Mouse (Mus musculus) hindbrain, embryonic 10.5 days (tissue): ENCODE results near the gene Lcat. TPM values are rescaled to one million over a fixed set of nuclear protein-coding genes. Genes with fewer than 3 reads are reported as not detected.
"Not testable (repeated sequence)": the region's sequence is repeated elsewhere in the genome, so short reads cannot be mapped to it uniquely, and the experiment has no call there.

ENCODE experiments used
- DNase-seq: peaks from one replicate; pipeline ENCODE4 v3.0.0-alpha.2; 2017; ENCODE audit warnings: low spot score
- H3K27ac ChIP-seq: fragments of 300-500 bp; sonication (generic); 2 replicates; pipeline ENCODE4 v1.5.1; 2016; ENCODE audit warnings: mild to moderate bottlenecking, moderate library complexity
- H3K27me3 ChIP-seq: fragments of 300-500 bp; sonication (generic); 2 replicates; pipeline ENCODE4 v1.6.1; 2016; ENCODE audit warnings: mild to moderate bottlenecking; ENCODE audit not compliant: poor library complexity, insufficient read depth, severe bottlenecking
- H3K36me3 ChIP-seq: fragments of 300-500 bp; sonication (generic); 2 replicates; pipeline ENCODE4 v1.6.1; 2016; ENCODE audit warnings: mild to moderate bottlenecking, moderate library complexity
- H3K4me1 ChIP-seq: fragments of 300-500 bp; sonication (generic); replicated peaks from 2 replicates; pipeline ENCODE4 v1.6.1; 2016; ENCODE audit warnings: mild to moderate bottlenecking
- H3K4me3 ChIP-seq: fragments of 300-500 bp; sonication (generic); 2 replicates; pipeline ENCODE4 v1.5.1; 2016; ENCODE audit warnings: mild to moderate bottlenecking, moderate library complexity
- H3K9me3 ChIP-seq: fragments of 300-500 bp; sonication (generic); 2 replicates; pipeline ENCODE4 v1.6.1; 2016; ENCODE audit warnings: mild to moderate bottlenecking, moderate library complexity
- WGBS: fragments of 180-500 bp; shearing (Covaris S2); methylation state at CpG from one replicate; pipeline ENCODE4 v1.1.7; 2016; 5-methylcytosine and 5-hydroxymethylcytosine counted together
- polyA plus RNA-seq: library from polyadenylated mRNA; unstranded; fragments of >200 nt; fragmentation: Nextera tagmentation; extraction: Ambion mirVana; gene quantifications from 2 replicates; pipeline ENCODE4 v1.2.1, GENCODE M21; 2016

Lcat gene
- polyA plus RNA-seq = 0.60 and 0.78 TPM in 2 replicates

DNA sequence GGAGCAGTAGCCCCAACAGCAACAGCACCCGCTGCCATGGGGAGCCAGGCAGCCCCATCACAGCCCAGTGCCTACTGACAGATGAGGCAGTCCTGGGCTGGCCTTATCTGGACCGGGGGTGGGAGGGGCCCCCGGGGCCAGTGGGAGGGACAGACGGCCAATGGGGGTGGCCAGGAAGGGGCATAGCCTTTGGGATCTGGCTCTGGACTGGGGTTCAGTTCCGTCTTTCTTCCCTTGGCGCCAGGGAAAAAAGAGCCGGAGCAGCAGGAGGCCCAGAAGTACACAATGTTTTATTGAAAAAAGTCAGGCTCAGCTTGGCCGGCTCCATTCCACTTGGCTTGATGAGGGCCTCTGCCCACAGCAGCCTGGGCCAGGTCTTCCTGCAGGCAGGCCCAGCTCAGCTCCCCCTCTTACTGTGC lies at the start of gene Lcat:
Lcat (minus strand) TSS at position 62 of the 419 bp plus-strand sequence.
- WGBS = 66% methylated on average over 8 of the region's 8 CpGs
- H3K4me1 ChIP-seq = peaks cover 9% of the 10 kb centered on the region; the same call in 1 of the 2 replicates
- H3K27me3 ChIP-seq = no peaks in the 10 kb centered on the region
- H3K27ac ChIP-seq = 0 out of 2 replicates have a peak within 1 kb of the TSS, but pooled peaks have one; percentile 56
- H3K9me3 ChIP-seq = no peaks in the 10 kb centered on the region
- H3K36me3 ChIP-seq = peaks cover 65% of the 10 kb centered on the region
- H3K4me3 ChIP-seq = no peak within 1 kb of the TSS
- no peak for DNase-seq

DNA sequence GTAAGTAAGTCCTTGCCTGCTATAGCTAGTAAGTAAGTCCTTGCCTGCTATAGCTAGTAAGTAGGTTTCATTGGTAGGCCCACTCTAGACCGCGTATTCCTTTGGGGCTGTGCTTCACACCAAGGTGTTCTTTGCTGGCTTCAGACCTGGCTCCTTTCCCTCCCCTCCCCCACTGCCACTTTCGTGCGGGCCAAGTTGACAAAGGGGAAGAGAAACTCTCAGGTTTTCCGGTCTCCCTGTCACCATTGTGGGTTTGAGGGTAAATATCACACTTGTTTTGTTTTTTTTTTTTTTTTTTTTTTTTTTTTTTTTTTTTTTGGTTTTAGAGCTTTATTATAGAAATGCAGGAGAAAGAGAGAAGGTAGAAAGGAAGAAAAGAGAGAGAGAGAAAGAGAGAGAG lies 49.3 kb upstream of the Lcat start:
- Histone ChIP-seq H3K27me3 (peaks cover 7% of the 10 kb centered on the region; the same call in 1 of the 2 replicates), H3K36me3 (no peaks in the 10 kb centered on the region), H3K27ac (no peak overlapping the region), H3K4me1 (peaks cover 6% of the 10 kb centered on the region), H3K9me3 (no peaks in the 10 kb centered on the region), H3K4me3 (no peak overlapping the region)
- WGBS = 71% methylated on average over 5 of the region's 5 CpGs
- no peak for DNase-seq

DNA sequence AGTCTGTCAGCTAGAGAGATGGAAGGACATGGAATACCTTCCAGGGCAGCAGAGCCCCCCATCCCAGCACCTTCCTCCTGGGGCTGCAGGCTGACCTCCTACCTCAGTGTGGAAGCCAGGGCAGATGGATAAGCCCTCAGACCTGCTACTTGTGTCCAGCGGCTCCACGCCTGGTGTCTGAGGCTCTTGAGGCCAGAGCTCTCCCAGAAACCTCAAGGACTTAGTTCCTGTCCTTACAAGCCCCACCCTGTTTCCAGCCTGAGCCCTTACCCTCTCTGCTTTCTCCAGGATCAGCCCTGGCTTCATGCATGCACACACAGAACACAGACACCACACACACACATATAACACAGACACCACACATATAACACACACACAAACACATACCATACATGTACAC lies 48.4 kb upstream of the Lcat start:
- DNase-seq = no peak
- Histone ChIP-seq H3K27ac (peak overlapping the region; percentile 73; the same call in 1 of the 2 replicates), H3K27me3 (peaks cover 7% of the 10 kb centered on the region; the same call in 1 of the 2 replicates), H3K4me3 (no peak overlapping the region), H3K36me3 (no peaks in the 10 kb centered on the region), H3K9me3 (no peaks in the 10 kb centered on the region), H3K4me1 (peaks cover 6% of the 10 kb centered on the region)
- 80% methylated on average over 2 of the region's 2 CpGs for WGBS

DNA sequence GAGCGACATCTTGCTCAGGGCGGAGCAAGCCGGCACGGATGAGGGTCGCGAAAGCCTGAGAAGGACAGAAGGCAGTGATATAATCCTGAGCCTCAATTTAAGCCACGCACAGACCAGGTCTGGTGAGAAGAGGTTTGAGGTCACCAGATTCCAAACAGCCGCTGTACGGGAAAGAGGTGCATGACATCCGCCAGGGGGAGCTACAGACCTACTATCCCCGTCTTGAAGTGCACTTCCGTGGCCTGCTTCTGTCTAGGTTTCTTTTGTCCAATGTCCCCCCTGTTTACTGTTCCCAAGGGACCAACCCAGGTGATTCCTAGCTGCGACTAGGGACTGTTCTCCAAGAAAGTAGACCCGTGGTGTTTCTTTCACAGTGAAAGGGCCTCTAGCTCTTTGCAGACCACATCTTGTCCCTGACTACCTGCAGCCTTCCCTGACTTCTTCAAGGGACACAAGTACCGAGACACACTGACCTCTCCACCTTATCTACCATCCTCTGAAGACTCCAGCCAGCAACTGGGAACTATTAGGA lies 47.7 kb upstream of the Lcat start, which contains the start of gene Dus2:
Dus2 (plus strand) TSS at position 482 of the 532 bp plus-strand sequence.
- H3K27ac ChIP-seq = peak within 1 kb of the TSS; percentile 73
- H3K9me3 ChIP-seq = no peaks in the 10 kb centered on the region
- peak; percentile 80 for DNase-seq
- peaks cover 6% of the 10 kb centered on the region for H3K4me1 ChIP-seq
- WGBS = 10% methylated on average over 15 of the region's 15 CpGs
- H3K27me3 ChIP-seq = peaks cover 4% of the 10 kb centered on the region; the same call in 1 of the 2 replicates
- H3K4me3 ChIP-seq = no peak within 1 kb of the TSS
- H3K36me3 ChIP-seq = no peaks in the 10 kb centered on the region

DNA sequence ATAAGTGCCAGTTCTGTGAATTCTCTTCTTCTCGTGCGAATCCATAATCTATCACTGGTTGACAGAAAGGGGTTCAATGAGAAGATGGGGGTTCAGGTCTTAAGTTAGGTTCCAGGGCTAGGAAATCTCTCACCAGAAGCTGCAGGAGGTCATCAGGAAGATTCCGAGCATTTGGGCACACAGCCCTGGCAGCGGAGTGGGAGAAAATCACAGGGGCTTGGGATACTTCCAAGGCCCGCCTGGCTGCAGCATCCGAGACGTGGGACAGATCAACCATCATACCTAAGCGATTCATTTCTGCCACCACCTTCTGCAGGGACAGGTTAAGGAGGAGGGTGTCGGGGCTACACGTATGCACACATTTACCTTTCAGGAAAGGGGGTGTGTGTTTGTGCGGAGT lies 45.4 kb upstream of the Lcat start:
- Histone ChIP-seq H3K27me3 (0 out of 2 replicates have a peak, but pooled peaks cover 3% of the 10 kb centered on the region), H3K4me1 (peaks cover 6% of the 10 kb centered on the region), H3K36me3 (no peaks in the 10 kb centered on the region), H3K27ac (no peak overlapping the region), H3K9me3 (no peaks in the 10 kb centered on the region), H3K4me3 (no peak overlapping the region)
- DNase-seq = no peak
- 92% methylated on average over 11 of the region's 11 CpGs for WGBS

DNA sequence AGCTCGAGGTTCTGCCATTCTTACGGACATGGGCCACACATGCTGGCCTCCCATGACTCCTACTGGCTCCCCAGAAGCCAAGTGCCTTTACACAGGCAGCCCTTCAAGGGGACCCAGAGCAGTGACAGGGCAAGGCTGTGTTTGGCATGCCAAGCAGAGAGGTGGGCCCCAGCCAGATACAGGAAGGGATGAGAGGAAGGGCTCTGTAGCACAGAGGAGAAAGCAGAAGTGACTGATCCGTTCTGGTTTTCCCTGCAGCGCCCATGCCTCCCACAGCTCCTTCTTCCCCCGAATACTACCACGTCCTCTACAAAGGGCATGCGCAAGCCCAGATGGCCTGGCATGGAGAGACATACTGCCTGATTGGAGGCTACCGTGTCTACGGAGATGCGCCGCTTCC lies 40.2 kb upstream of the Lcat start:
- not testable (repeated sequence) for H3K4me1 ChIP-seq, H3K36me3 ChIP-seq, H3K9me3 ChIP-seq, H3K27ac ChIP-seq, H3K4me3 ChIP-seq, DNase-seq, H3K27me3 ChIP-seq
- 86% methylated on average over 11 of the region's 11 CpGs for WGBS

DNA sequence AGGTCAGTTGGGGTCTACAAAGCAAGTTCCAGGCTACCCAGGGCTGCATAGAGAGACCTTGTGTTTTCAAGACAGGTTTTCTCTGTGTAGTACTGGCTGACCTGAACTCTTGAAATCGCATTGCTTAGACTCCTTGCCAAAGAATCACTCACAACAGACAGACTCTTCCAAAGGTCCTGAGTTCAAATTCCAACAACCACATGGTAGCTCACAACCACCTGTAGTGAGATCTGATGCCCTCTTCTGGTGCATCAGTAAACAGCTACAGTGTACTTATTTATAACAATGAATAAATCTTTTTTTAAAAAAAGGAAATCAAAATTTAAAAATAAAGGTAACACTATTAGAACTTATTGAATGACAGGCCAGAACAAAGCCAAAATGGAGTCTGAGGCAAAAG lies 38.0 kb upstream of the Lcat start:
- no peak for DNase-seq
- H3K9me3 ChIP-seq = no peaks in the 10 kb centered on the region
- H3K4me3 ChIP-seq = no peak overlapping the region
- H3K27ac ChIP-seq = no peak overlapping the region
- WGBS = 81% methylated on average over 1 of the region's 1 CpGs
- H3K27me3 ChIP-seq = no peaks in the 10 kb centered on the region
- H3K36me3 ChIP-seq = no peaks in the 10 kb centered on the region
- H3K4me1 ChIP-seq = no peaks in the 10 kb centered on the region

DNA sequence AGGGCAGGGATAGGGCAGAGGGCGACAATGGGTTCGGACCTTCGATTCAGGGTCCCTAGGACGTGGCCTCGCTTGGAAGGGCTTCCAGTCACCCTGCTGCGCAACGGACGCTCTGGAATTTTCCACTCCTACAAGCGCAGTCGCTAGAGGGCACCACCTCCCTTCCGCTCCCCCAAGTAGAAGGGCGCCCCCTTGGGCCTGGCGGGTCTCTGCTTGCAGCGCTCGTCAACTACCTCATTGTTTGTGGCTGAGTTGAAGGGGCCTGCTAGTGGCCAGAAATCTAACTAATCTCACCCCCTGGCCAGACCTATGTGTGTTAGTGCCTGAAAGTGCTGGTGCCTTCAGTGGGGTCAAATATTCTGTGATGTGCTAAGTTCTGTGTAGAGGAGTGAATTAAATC lies 36.1 kb upstream of the Lcat start, which contains the start of gene Dpep3:
Dpep3 (minus strand) TSS at position 105 of the 400 bp plus-strand sequence.
- Histone ChIP-seq H3K36me3 (no peaks in the 10 kb centered on the region), H3K9me3 (no peaks in the 10 kb centered on the region), H3K4me1 (no peaks in the 10 kb centered on the region), H3K4me3 (no peak within 1 kb of the TSS), H3K27me3 (no peaks in the 10 kb centered on the region), H3K27ac (no peak within 1 kb of the TSS)
- no peak for DNase-seq
- 92% methylated on average over 15 of the region's 15 CpGs for WGBS

DNA sequence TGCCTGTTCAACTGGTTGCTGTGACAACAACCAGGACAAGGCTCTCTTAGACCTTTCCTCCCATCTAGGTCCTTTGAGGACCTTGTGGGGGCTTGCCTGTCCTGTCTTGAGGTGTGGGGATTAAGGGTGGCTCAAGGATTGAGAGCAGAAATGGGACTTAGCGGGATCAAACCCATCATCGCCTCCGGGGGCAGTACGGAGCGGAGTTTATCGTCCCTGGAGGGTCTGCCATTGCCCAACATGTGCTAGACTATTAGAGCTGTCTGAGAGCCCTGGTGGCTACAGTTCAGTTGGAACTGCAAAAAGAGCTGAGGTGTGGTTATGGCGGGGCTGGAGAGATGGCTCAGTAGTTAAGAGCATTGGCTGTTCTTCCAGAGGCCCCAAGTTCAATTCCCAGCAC lies 32.2 kb upstream of the Lcat start:
- Histone ChIP-seq H3K36me3 (no peaks in the 10 kb centered on the region), H3K27ac (no peak overlapping the region), H3K4me1 (no peaks in the 10 kb centered on the region), H3K4me3 (no peak overlapping the region), H3K27me3 (no peaks in the 10 kb centered on the region), H3K9me3 (no peaks in the 10 kb centered on the region)
- DNase-seq = no peak
- 62% methylated on average over 7 of the region's 7 CpGs for WGBS

DNA sequence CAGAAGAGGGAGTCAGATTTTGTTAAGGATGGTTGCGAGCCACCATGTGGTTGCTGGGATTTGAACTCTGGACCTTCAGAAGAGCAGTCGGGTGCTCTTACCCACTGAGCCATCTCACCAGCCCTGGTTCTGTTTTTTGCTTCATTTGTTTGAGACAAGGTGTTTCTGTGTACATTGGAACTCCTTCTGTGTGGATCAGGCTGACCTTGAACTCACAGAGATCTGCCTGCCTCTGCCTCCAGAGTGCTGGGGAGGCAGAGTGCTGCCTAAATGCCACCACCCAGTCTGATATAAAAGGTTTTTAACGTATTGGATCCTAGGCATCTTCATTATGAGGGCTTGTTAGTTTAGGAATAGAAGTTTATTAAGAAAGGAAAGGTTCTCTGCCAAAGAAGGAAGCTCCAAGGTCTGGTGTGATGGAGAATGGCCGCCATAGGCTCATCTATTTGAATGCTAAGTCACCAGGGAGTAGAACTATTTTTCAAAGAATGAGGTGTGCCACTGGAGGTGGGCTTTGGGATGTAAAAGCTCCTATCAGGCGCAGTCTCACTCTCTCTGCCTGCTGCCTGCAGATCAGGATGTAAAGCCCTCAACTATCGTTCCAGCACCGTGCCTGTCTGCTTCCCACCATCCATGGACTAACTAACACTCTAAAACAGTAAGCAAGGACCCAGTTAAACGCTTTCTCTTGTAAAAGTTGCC lies 28.0 kb upstream of the Lcat start:
- Histone ChIP-seq H3K36me3 (no peaks in the 10 kb centered on the region), H3K9me3 (no peaks in the 10 kb centered on the region), H3K27ac (no peak overlapping the region), H3K4me1 (peaks cover 11% of the 10 kb centered on the region), H3K27me3 (peaks cover 22% of the 10 kb centered on the region), H3K4me3 (no peak overlapping the region)
- no peak for DNase-seq
- WGBS = 76% methylated on average over 8 of the region's 8 CpGs

DNA sequence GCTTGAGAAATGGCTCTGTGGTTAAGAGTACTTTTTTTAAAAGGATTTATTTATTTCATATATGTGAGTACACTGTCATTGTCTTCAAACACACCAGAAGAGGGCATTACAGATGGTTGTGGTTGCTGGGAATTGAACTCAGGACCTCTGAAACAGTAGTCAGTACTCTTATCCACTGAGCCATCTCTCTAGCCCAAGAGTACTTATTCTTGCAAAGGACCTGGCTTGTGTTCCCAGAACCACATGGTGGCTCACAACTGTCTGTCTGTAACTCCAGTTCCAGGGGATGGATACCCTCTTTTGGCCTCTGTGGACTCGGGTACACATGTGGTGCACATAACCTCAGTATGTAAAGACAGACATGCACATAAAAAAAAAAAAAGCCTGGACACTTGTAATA lies 26.2 kb upstream of the Lcat start:
- Histone ChIP-seq H3K9me3 (no peaks in the 10 kb centered on the region), H3K27ac (no peak overlapping the region), H3K36me3 (no peaks in the 10 kb centered on the region), H3K4me1 (peaks cover 29% of the 10 kb centered on the region), H3K27me3 (peaks cover 40% of the 10 kb centered on the region), H3K4me3 (no peak overlapping the region)
- no peak for DNase-seq
- WGBS = 69% methylated on average over 1 of the region's 1 CpGs

DNA sequence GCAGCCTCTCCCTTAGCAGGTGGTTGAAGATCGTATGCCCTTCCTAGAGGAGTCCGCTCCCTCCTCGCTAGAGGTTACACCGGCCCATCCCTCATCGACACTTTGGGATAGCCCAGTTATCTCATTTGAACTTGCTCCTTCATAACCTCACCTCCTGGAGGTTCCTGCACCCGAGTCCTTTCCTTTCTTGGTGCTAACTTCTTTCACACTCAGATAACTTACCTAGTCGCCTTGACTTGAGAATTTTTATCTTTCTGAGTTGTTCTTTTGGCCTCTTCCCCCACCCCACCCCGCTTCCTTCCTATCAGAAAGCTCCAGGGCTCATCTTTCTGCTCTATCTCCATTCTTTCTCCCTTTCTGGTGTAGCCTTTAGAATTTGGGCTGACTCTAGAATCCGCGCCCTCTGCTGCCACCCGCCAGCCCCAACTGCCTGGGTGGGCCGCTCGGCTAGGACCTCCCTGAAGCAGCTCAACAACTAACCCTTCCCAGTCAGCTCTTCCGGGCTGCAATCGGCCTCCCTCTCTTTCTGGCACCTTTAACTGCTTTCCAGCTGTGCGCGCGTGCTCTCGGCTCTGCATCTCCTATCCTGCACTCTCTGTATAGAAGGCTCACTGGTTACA lies 23.6 kb upstream of the Lcat start:
- Histone ChIP-seq H3K36me3 (no peaks in the 10 kb centered on the region), H3K27ac (no peak overlapping the region), H3K9me3 (no peaks in the 10 kb centered on the region), H3K27me3 (peaks cover 43% of the 10 kb centered on the region), H3K4me3 (peak overlapping the region; percentile 77), H3K4me1 (peaks cover 33% of the 10 kb centered on the region)
- 7% methylated on average over 19 of the region's 19 CpGs for WGBS
- DNase-seq = peak; percentile 62

DNA sequence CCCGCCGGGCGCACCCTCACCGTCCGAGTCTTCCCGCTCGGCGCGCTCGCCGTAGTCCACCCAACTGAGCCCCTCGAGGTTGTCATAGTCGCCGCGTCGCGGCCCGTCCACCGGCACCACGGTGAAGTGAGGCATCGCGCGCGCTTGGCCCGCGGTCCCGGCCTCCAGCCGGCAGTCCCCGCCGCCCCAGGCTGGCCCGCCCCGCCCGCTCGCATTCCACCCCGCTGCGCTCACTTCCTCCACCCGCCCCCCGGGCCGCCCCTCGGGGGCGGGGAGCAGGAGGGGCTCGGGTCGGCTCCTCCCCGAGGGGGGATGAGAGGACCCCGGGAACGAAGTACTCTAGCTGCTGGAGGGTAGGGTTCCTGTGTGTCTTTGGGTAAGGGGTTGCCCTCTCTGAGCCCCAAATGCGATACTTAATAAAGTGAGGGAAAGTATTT lies 22.7 kb upstream of the Lcat start, which contains the start of gene Slc12a4:
Slc12a4 (minus strand) TSS at position 193 of the 437 bp plus-strand sequence.
- Histone ChIP-seq H3K9me3 (no peaks in the 10 kb centered on the region), H3K27me3 (peaks cover 43% of the 10 kb centered on the region), H3K4me1 (peaks cover 33% of the 10 kb centered on the region), H3K27ac (peak within 1 kb of the TSS; percentile 87), H3K4me3 (peak within 1 kb of the TSS; percentile 77), H3K36me3 (no peaks in the 10 kb centered on the region)
- peak; percentile 80 for DNase-seq
- under 1% methylated on average over 47 of the region's 47 CpGs for WGBS
